Mouse (Mus musculus) T-helper 2 cell (primary cell): Measurements from ENCODE around the gene Hist1h3h.

Source experiments
- in situ Hi-C: fragments of 300-600 bp; cut with MboI, MseI; formaldehyde crosslinking; loops from one replicate; pipeline ENCODE4 v1.15.1; 2025; ENCODE audit warnings: high pct_unique_total_duplicates

Gene Hist1h3h

GRCm38 (mm10) chr13:21717397-21718357 lies at the start of gene Hist1h3h:
TSS of gene Hist1h3h (plus strand) at chr13:21717659.
- in situ Hi-C loops = loop anchor here (5.0 to 25.0 kb wide), 5 partner anchors 320 to 1965 kb away; partner anchors contain the start of genes Hist1h2ac, Hist1h2ad, Hist1h2ae and Hist1h2ah

GRCm38 (mm10) chr13:21677305-21677704 lies 40.2 kb upstream of the Hist1h3h start, which contains the start of gene Olfr1360:
TSS of gene Olfr1360 (minus strand) at chr13:21677405.
- in situ Hi-C loops = no loop called here

GRCm38 (mm10) chr13:21697811-21698210 lies 19.6 kb upstream of the Hist1h3h start, which contains the start of gene Olfr1359:
TSS of gene Olfr1359 (plus strand) at chr13:21698111.
- in situ Hi-C loops = no loop called here

GRCm38 (mm10) chr13:21706669-21707068 lies 10.8 kb upstream of the Hist1h3h start:
- in situ Hi-C loops = loop anchor here (10.0 to 25.0 kb wide), 4 partner anchors 182 to 1731 kb away; partner anchors contain the start of gene Trim27

- in situ Hi-C loops = loop anchor here (10.0 to 25.0 kb wide), 3 partner anchors 473 to 1865 kb away; partner anchors contain the start of genes Hist1h2ad, Hist1h2ae, Hist1h2bf and Hist1h2bg
These were observed 7.3 kb upstream of the Hist1h3h start for GRCm38 (mm10) chr13:21710031-21710711.

DNA sequence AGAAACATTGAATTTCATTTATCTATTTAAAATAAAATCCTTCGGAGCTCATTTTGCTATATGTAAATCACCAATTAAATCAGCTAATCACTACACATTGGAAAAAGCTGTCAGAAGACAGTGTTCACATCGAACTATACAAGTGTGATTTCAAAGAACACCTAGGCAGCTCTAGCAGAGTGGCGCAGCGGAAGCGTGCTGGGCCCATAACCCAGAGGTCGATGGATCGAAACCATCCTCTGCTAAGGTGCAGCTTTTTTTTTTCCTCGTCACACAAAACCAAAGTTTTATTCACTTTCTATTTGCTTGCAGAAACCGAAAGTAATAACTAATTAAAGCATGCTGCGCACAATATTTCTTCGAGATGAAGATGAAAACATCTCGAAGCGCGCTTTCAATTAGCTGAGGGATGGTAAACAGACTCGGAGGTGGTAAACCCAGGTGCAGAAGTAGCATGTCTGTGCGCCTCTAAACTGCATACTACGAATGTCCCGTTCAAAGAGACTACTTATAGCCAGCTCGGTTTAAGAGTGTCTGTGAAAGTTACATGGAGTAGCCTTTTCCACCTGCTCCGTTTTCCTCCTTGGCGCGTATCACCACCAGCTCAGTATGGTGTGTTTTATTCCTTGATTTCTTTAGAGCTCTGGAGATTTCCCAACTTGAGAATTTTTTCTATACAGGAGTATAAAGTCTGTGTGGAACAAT lies 6.5 kb upstream of the Hist1h3h start:
- in situ Hi-C loops = loop anchor here (10.0 to 25.0 kb wide), 3 partner anchors 474 to 1864 kb away; partner anchors contain the start of genes Hist1h2ad, Hist1h2ae, Hist1h2bf and Hist1h2bg

DNA sequence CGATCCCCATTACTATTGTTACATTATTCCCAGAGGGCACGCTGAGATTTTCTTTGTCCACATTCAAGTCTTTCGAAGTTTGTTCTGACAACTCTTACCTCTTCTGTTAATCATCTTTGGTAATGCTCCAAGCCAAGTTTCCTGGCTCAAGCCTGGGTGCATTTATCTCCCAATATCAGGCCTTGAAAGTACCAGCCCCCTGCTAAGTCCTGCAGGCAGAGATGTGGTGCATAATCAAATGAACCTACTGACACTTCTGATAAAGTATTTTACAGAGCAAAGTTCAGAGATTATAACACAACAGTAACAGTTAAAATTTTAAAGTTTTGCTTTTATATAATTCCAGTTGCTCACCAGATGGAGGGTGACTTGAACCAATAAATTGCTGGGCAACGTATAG lies 5.8 kb upstream of the Hist1h3h start:
- in situ Hi-C loops = loop anchor here (10.0 to 25.0 kb wide), 3 partner anchors 474 to 1863 kb away; partner anchors contain the start of genes Hist1h2ad, Hist1h2ae, Hist1h2bf and Hist1h2bg

DNA sequence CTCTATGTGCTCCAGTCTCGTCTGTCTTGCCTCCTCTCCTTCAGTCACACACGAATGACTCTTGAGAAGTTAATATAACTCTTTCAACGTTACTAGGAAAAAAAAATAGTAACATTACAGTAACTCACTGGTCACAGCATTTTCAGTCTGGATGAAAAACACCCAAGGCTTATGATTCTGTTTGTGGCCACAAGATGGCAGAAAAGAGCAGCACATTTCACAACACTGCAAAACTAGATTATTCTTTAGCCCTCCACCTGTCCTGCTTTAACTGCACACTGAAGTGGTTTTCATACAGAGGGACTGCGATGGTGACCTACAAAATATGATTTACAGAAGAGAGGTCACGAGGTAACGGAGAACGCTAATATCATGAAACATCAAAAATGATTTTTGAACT lies 2.7 kb upstream of the Hist1h3h start:
- in situ Hi-C loops = loop anchor here (5.0 to 25.0 kb wide), 5 partner anchors 323 to 1968 kb away; partner anchors contain the start of genes Hist1h2ac, Hist1h2ad, Hist1h2ae and Hist1h2ah

GRCm38 (mm10) chr13:21715131-21715863 lies 2.2 kb upstream of the Hist1h3h start:
- in situ Hi-C loops = loop anchor here (5.0 to 25.0 kb wide), 5 partner anchors 322 to 1967 kb away; partner anchors contain the start of genes Hist1h2ac, Hist1h2ad, Hist1h2ae and Hist1h2ah

DNA sequence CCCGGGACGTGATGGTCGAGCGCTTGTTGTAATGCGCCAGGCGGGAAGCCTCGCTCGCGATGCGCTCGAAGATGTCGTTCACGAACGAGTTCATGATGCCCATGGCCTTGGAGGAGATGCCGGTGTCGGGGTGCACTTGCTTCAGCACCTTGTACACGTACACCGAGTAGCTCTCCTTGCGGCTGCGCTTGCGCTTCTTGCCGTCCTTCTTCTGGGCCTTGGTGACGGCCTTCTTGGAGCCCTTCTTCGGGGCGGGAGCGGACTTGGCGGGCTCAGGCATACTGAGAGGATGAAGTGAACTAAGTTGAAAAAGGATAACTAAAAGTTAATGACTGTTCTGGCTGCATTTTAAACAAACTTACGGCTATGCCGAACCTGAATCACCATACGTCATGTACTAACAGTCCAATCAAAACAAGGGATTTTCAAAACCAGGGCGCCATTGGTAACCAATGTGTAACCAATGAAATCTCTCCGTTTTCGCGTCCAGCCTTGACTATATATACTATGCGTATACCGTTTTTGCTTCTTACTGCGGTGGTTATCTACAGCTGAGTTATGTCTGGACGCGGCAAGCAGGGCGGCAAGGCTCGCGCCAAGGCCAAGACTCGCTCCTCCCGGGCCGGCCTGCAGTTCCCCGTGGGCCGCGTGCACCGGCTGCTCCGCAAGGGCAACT lies 1.5 kb upstream of the Hist1h3h start, which contains the start of the genes Hist1h2bl and Hist1h2ai:
TSS of gene Hist1h2bl (minus strand) at position 280 of the 676 bp plus-strand sequence.
TSS of gene Hist1h2ai (plus strand) at position 559 of the 676 bp plus-strand sequence.
- in situ Hi-C loops = loop anchor here (5.0 to 25.0 kb wide), 5 partner anchors 321 to 1966 kb away; partner anchors contain the start of genes Hist1h2ac, Hist1h2ad, Hist1h2ae and Hist1h2ah

DNA sequence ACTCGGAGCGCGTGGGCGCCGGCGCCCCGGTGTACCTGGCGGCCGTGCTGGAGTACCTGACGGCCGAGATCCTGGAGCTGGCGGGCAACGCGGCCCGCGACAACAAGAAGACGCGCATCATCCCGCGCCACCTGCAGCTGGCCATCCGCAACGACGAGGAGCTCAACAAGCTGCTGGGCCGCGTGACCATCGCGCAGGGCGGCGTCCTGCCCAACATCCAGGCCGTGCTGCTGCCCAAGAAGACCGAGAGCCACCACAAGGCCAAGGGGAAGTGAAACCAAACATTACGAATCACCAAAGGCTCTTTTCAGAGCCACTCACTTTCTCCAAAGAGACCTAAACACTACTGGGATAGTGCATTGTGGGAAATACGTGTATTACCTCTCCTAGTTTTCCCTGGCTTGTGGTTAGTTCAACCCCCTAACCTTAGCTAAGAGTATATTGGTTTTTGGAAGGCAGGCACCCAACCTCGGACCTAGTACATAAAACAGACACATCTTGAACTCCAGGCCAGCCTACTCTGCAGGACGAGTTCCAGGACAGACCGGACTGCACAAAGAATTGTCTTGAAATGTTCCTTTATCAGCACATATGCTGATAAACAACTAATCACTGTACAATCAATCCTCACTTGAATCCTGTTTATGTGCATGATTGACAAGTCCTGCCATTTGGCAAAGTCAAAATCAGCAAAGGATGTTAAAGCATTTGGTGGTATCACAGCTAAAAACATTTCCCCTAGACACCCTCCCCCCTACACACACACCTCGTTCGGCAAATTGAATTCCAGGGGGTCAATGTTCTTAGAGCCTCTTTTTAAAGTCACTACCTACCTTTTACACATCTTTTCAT lies 693 bp upstream of the Hist1h3h start:
- in situ Hi-C loops = loop anchor here (5.0 to 25.0 kb wide), 5 partner anchors 321 to 1966 kb away; partner anchors contain the start of genes Hist1h2ac, Hist1h2ad, Hist1h2ae and Hist1h2ah

GRCm38 (mm10) chr13:21718381-21719080 lies 1.1 kb downstream of the Hist1h3h start:
- in situ Hi-C loops = loop anchor here (5.0 to 25.0 kb wide), 5 partner anchors 319 to 1964 kb away; partner anchors contain the start of genes Hist1h2ac, Hist1h2ad, Hist1h2ae and Hist1h2ah

- in situ Hi-C loops = loop anchor here (25.0 kb wide), 2 partner anchors 484 to 1716 kb away; no protein-coding TSS in a partner anchor
These were observed 3.8 kb downstream of the Hist1h3h start for GRCm38 (mm10) chr13:21721107-21721756.

GRCm38 (mm10) chr13:21721757-21722372 lies 4.4 kb downstream of the Hist1h3h start, which contains the start of gene Hist1h2bm:
TSS of gene Hist1h2bm (plus strand) at chr13:21722044.
- in situ Hi-C loops = loop anchor here (25.0 kb wide), 2 partner anchors 485 to 1715 kb away; no protein-coding TSS in a partner anchor

DNA sequence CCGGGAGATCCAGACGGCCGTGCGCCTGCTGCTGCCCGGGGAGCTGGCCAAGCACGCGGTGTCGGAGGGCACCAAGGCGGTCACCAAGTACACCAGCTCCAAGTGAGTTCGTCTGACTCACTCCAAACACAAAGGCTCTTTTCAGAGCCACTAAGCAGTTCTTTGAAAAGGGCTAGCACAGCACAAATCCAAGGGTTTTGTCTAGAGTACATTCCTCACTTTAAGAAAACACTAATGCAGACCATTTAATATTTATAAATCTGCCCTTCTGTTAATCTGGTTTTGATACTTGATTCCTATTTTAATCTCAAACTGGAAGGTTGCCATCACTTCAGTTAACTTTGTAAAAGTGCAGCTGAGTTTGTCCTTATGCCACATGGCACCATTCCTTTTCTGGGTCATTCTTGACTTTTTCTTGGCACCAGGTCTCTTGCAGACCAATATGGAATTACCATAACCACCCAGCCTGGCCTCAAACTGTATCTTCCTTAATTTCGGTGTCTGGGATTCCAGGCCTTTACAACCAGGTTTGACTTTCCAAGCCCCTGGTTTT lies 5.0 kb downstream of the Hist1h3h start:
- in situ Hi-C loops = loop anchor here (25.0 kb wide), 2 partner anchors 485 to 1715 kb away; no protein-coding TSS in a partner anchor
